Mouse (Mus musculus): ENCODE data around the gene Gm45213.
A peak's percentile ranks its signal among the peaks of the same experiment; 100 is the strongest.
"Not testable (repeated sequence)": the region's sequence is repeated elsewhere in the genome, so short reads cannot be mapped to it uniquely, and the experiment has no call there.

The Gm45213 gene

DNA sequence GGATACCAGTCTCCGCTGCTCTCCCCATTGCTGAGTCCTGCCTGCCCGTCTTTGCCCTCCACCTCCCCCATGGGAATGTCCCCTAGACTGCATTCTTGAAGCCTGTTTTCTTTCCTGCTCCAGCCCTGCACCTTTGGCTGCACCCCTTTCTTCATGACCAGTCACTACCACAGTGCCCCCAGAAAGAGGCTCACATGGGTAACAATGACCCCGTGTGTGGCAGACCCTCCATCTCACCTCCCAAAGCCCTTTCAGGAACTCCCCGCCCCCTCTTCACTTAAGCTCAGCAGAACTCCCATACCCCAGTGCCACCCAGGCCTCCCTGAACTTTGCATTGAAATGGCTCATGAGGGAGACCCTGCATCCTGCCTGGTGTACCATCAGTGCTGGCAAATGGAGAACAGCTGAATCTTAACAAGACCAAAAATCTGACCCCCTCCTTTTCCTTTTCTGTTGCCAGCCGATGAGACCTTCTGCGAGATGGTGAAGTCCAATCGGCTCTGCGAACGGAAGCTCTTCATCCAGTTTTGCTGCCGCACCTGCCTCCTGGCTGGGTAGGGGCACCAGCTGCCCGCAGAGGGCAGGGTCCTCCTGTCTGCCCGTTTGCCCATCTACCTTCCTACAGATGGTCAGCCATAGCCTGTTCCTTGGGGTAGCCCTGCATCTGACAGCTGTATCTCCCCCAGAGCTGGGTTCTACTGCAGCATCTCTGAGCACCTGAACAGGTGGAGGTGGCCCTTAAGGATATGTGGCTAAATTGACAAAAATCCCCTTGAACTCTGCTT lies 5.2 kb downstream of the Gm45213 start:
- no peak for DNase-seq (ENCODE audit: extremely low spot score, low read depth, low spot score)

- no peak for DNase-seq (ENCODE audit: extremely low spot score, low read depth, low spot score)
These were observed 10.6 kb downstream of the Gm45213 start for GRCm38 (mm10) chr7:66053946-66054483.

DNA sequence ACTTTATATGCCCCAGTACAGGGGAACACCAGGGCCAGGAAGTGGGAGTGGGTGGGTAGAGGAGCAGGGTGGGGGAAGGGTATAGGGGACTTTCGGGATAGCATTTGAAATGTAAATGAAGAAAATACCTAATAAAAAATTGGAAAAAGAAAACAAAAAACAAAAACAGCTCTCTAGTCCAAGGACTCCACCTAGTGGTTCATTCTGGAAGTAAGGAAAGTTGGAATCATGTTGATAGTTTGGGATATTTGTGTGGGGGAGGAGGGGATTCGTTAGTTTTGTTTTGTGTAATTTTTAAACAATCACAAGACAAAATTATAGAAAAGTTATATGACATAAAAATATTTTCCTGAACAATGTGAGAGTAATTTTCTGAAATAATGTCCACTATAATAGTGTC lies 12.0 kb downstream of the Gm45213 start:
- DNase-seq (ENCODE audit: extremely low spot score, low read depth, low spot score) = not testable (repeated sequence)

- DNase-seq (ENCODE audit: extremely low spot score, low read depth, low spot score) = no peak
These were observed 15.3 kb downstream of the Gm45213 start, which contains the start of gene Snrpa1 for GRCm38 (mm10) chr7:66058703-66059102. Gene Snrpa1, plus strand, starts transcription at chr7:66059003.

DNA sequence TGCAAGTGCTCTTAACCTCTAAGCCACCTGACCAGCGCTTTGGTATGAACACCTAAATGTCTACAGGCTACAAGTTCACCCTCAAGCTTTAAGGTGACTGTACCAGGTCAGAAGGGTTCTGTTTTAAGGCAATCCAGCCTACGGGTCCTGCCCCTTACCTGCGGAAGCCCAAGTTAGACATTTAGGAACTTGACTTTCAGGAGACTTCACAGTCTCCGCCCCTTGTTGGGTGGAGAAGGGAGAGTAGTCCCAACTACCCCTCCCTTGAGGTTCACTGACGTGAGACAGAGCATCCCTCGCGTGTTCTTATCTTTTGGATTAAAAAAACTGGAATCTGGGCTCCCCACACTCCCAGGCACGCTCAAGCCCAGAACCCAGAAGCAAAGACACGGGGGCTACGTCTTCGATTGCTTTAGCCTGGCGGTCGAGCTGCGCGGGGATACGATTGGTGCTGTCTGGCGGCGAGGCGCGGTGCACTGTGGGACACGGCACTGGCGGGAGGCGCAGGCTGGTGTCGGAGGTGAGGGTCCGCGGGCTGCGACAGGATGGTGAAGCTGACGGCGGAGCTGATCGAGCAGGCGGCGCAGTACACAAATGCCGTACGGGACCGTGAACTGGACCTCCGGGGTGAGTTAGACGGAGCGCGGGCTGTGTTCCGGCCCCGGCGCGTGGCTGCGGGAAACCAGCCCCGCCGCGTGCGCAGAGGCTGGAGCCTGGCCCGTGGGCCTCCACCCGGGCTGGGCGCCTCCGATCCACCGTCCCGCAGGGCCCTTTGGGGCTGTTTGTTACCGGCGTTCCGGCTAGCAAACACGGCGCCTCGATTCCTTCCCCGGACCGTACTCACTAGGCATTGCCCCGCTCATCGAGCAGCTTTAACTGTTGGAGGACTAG lies 16.9 kb downstream of the Gm45213 start:
- no peak for DNase-seq (ENCODE audit: extremely low spot score, low read depth, low spot score)

- no peak for DNase-seq (ENCODE audit: extremely low spot score, low read depth, low spot score)
These were observed 17.7 kb downstream of the Gm45213 start for GRCm38 (mm10) chr7:66061057-66061456.

GRCm38 (mm10) chr7:66076411-66076810 lies 33.0 kb downstream of the Gm45213 start:
- DNase-seq (ENCODE audit: extremely low spot score, low read depth, low spot score) = no peak

DNA sequence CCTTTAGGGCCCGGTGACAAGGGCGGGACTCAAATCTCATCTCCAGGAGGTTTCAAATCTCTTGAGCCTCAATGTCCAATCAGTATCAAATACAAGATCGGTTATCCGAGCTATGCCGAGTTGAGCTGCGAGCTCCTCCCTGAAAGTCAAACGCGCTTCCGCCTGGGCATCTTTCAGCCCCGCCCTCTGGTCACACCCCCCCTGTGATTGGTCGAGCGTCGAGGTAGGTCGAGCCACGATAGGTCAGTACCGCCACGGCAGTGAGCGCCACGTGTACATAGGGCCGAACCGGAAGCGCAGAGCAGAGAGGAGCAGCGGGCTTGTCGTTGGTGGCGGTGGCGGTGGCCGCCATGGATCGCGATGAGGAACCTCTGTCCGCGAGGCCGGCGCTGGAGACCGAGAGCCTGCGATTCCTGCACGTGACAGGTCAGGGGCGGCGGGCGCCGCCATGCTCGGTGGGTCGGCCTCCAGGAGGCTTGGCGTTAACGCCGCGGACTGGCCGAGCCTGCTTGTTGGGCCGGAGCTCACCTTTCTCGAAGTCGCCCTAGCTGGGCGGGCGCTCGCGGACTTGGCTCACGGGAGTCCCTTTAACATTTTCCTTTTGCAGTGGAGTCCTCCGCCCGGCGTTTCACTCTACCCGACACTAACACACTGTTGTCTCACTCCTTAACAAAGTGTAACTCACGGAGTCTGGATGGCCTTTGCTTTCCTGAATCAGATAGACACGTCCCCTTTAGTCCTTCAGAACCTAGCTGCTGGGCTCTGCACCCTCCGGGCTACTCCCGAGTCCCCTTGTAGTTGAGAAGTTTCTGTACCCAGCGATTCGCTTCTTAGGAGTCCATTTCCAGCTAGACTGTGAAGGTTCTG lies 36.2 kb downstream of the Gm45213 start, which contains the start of gene Selenos:
TSS of gene Selenos (plus strand) at position 286 of the 867 bp plus-strand sequence.
- DNase-seq (ENCODE audit: extremely low spot score, low read depth, low spot score) = peak; percentile 92

DNA sequence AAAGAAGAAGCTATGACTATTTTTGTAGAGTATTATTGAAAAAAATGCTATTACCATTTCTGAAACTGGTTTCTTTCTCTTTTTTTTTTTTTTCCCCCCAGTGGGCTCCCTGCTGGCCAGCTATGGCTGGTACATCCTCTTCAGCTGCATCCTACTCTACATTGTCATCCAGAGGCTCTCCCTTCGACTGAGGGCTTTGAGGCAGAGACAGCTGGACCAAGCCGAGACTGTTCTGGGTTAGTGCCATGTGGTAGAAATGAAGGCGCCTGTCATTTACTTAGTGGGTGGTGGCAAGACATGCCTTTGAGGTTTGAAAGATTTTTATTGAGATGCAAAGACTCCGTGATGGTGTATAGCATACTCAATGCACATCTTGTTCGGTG lies 36.8 kb downstream of the Gm45213 start:
- no peak for DNase-seq (ENCODE audit: extremely low spot score, low read depth, low spot score)

DNA sequence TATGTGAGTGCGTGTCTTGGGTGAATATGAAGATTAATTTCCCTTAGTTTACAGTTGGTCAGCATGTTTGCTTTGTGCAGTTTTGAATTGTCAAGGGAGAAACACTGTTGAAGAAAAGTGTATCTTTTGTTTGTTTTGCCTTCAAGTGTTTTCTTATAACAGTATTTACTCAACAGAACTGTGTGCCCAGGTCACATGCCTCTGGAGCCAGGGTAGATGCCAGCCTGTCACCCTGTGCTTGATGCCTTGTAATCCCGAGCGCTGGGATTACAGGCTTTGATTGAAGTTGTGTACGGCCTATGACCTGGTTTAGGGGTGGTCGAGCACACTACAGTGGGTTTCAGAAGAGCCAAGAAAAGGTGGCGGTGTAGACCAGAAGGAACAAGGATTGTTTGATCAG lies 40.4 kb downstream of the Gm45213 start:
- no peak for DNase-seq (ENCODE audit: extremely low spot score, low read depth, low spot score)

DNA sequence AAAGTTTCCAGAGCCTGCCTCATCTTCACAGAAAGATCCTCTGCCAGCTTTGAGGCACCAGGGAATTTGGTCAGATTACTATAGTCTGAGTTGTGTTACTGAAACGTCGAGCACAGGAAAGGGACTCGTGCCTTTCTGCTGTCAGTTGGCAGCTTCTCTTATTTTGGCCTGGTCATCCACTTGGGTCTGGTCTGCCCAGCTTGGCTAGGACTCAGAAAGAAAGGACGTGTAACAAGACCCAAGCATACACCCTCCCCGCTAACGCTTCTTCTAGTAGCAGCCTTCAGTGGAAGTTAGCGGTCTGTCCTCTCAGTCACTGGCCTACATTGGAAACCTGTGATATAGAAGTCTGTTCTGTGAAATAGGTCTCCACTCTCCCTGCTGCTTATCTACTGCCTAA lies 41.1 kb downstream of the Gm45213 start:
- no peak for DNase-seq (ENCODE audit: extremely low spot score, low read depth, low spot score)

GRCm38 (mm10) chr7:66087652-66088051 lies 44.2 kb downstream of the Gm45213 start:
- no peak for DNase-seq (ENCODE audit: extremely low spot score, low read depth, low spot score)

GRCm38 (mm10) chr7:66088077-66088476 lies 44.7 kb downstream of the Gm45213 start:
- no peak for DNase-seq (ENCODE audit: extremely low spot score, low read depth, low spot score)

DNA sequence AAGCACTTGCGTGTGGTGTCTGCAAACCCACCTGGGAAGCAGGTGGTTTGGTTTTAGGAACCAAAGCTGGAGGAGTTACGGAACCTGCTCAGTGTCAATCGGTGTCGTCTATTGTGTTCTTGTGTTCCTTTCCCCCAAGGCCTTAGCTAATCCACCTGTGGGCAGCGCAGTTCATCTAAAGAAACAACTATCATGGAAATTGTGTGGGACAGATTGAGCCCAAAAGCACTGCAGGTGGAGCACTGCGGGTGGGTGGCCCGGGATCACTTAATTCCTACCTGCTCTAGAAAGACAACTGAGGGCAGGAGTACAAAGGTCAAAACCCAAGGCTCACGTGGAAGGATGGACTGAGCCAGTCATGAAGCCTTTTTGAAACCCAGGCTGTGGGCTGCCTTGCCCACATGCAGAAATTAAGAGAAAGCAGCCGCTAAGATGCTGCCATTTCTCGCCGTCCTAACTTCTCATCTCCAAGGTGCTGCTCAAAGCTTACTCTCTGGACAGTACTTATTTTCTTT lies 47.3 kb downstream of the Gm45213 start:
- DNase-seq (ENCODE audit: extremely low spot score, low read depth, low spot score) = no peak

DNA sequence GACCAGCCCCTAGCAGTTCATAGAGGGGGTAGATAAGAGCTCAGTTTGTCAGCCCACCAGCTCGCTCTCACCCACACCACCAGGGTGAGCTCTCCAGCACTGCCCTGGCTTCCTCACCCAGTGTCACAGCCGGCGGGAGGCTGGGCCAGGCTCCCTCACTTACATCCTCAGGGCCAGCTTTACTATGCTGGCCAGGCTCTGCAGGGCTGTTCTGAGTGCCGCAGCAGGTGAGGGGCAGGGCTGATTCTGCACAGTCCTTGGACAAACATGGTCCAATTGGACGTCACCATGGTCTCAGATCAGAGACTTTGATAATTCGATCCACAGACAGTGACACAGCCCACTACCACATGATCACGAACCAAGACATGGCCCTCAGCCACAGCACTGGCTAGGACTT lies 48.2 kb downstream of the Gm45213 start:
- no peak for DNase-seq (ENCODE audit: extremely low spot score, low read depth, low spot score)

DNA sequence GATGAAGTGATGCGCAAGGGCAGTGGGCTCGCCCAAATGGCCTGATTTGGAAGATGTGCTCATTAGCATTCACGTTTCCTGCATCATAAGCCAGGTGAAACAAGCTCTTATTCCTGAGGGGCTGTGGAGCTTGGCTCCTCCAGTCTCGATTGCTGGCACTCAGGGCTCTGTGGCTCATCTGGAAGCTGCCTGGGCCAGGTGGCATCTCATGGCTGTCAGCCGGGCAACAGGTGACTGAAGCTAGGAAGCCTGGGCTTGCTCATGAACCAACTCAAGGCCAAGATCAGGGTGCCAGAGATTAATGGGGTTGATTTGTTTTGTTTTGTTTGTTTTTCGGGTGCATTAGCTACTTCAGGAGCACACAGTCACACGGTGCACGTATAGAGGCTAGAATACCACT lies 49.3 kb downstream of the Gm45213 start:
- DNase-seq (ENCODE audit: extremely low spot score, low read depth, low spot score) = no peak

GRCm38 (mm10) chr7:66094141-66094540 lies 50.7 kb downstream of the Gm45213 start:
- DNase-seq (ENCODE audit: extremely low spot score, low read depth, low spot score) = no peak

DNA sequence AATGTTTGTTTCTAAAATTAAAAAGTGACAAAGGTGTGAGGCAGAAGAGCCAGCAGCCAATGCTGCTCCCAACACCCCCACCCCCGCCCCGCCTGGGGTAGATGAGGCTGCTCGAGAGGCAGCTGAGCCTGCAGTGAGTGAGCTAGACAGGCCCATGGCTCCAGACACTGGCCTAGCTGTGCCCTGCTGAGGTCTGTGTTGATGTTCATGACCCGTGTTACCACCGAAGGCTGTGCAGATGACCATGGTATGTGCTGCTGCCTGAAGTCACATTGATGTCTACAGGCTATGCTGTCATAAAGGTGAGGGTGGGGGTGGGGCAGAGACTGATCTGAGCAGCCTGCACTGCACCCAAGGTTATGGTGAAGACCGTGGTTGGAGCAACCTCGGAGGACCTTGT lies 55.4 kb downstream of the Gm45213 start:
- no peak for DNase-seq (ENCODE audit: extremely low spot score, low read depth, low spot score)

- DNase-seq (ENCODE audit: extremely low spot score, low read depth, low spot score) = no peak
These were observed 58.5 kb downstream of the Gm45213 start for GRCm38 (mm10) chr7:66101866-66102265.

GRCm38 (mm10) chr7:66104531-66104930 lies 61.1 kb downstream of the Gm45213 start:
- no peak for DNase-seq (ENCODE audit: extremely low spot score, low read depth, low spot score)
